Mouse (Mus musculus) gastrocnemius, postnatal 10 days (tissue): Measurements from ENCODE around the gene Zfp110. TPM values are rescaled to one million over a fixed set of nuclear protein-coding genes. Genes with fewer than 3 reads are reported as not detected.
"Not testable (repeated sequence)": the region's sequence is repeated elsewhere in the genome, so short reads cannot be mapped to it uniquely, and the experiment has no call there.

Experiments
- DNase-seq: peaks from one replicate; pipeline ENCODE4 v3.0.0; 2021; ENCODE audit warnings: mixed read lengths
- long read RNA-seq, 2 experiments: library from polyadenylated mRNA; stranded (forward); transcript quantifications; one replicate each; pipeline ENCODE4 v2.0.0; 2021
- total RNA-seq, 2 experiments: library from RNA; stranded (reverse); gene quantifications; 2 replicates each; pipeline ENCODE4 v1.2.3; 2021

Gene Zfp110
- total RNA-seq: 10 to 100 TPM in 1 of 2 experiments, 1 to 10 TPM in 1; 9.8 to 13.4 TPM
- long read RNA-seq, experiment 1, transcript Zfp110-201 (8 exons, 3,591 nt): major isoform, 9 of 12 reads
- long read RNA-seq, experiment 1, partial matches to known transcripts: 0 of 12 reads
- long read RNA-seq, experiment 1, other reads (novel, unspliced or antisense): 2 of 12 reads
- long read RNA-seq, experiment 2, transcript Zfp110-201 (8 exons, 3,591 nt): major isoform, 6 of 7 reads
- long read RNA-seq, experiment 2, partial matches to known transcripts: 0 of 7 reads
- long read RNA-seq, experiment 2, other reads (novel, unspliced or antisense): 1 of 7 reads

GRCm38 (mm10) chr7:12834162-12835120 is at the start of gene Zfp110:
Gene Zfp110 (plus strand): TSS chr7:12834761.
- peak; percentile 85 for DNase-seq

- no peak for DNase-seq
These were observed 47.2 kb upstream of the Zfp110 start for GRCm38 (mm10) chr7:12787333-12787732.

GRCm38 (mm10) chr7:12788025-12788424 is 46.5 kb upstream of the Zfp110 start:
- DNase-seq: no peak

GRCm38 (mm10) chr7:12792624-12793023 is 41.9 kb upstream of the Zfp110 start:
- DNase-seq: not testable (repeated sequence)

- no peak for DNase-seq
These were observed 36.6 kb upstream of the Zfp110 start for GRCm38 (mm10) chr7:12797971-12798370.

GRCm38 (mm10) chr7:12799554-12799953 is 35.0 kb upstream of the Zfp110 start:
- DNase-seq: no peak

- peak; percentile 38 for DNase-seq
These were observed 31.5 kb upstream of the Zfp110 start, which contains the start of gene Zscan18 for GRCm38 (mm10) chr7:12802866-12803726. Gene Zscan18 (minus strand): TSS chr7:12803635.

- DNase-seq: no peak
These were observed 30.9 kb upstream of the Zfp110 start for GRCm38 (mm10) chr7:12803727-12804071.

GRCm38 (mm10) chr7:12815566-12815965 is 19.0 kb upstream of the Zfp110 start:
- DNase-seq: no peak

- DNase-seq: peak; percentile 94
These were observed 15.9 kb upstream of the Zfp110 start, which contains the start of gene Zfp329 for GRCm38 (mm10) chr7:12818521-12819295. Gene Zfp329 (minus strand): TSS chr7:12818858.

- DNase-seq: peak; percentile 26
These were observed 671 bp downstream of the Zfp110 start for GRCm38 (mm10) chr7:12835193-12835671.

GRCm38 (mm10) chr7:12835779-12836178 is 1.2 kb downstream of the Zfp110 start:
- no peak for DNase-seq

- no peak for DNase-seq
These were observed 39.7 kb downstream of the Zfp110 start for GRCm38 (mm10) chr7:12874301-12874700.

GRCm38 (mm10) chr7:12880036-12880435 is 45.5 kb downstream of the Zfp110 start:
- no peak for DNase-seq

- not testable (repeated sequence) for DNase-seq
These were observed 45.9 kb downstream of the Zfp110 start for GRCm38 (mm10) chr7:12880497-12880896.

GRCm38 (mm10) chr7:12880911-12881660 is 46.5 kb downstream of the Zfp110 start, which contains the start of gene Zfp128:
Gene Zfp128 (plus strand): TSS chr7:12881177.
- DNase-seq: peak; percentile 91

- DNase-seq: no peak
These were observed 52.2 kb downstream of the Zfp110 start for GRCm38 (mm10) chr7:12886563-12887266.

GRCm38 (mm10) chr7:12887585-12887984 is 53.0 kb downstream of the Zfp110 start:
- no peak for DNase-seq

GRCm38 (mm10) chr7:12890928-12891327 is 56.4 kb downstream of the Zfp110 start:
- DNase-seq: no peak

- DNase-seq: no peak
These were observed 56.8 kb downstream of the Zfp110 start for GRCm38 (mm10) chr7:12891334-12891733.
